Mouse (Mus musculus) midbrain, embryonic 16.5 days (tissue): ENCODE results near the gene Clp1. TPM values are rescaled to one million over a fixed set of nuclear protein-coding genes. Genes with fewer than 3 reads are reported as not detected.
"Not testable (repeated sequence)": the region's sequence is repeated elsewhere in the genome, so short reads cannot be mapped to it uniquely, and the experiment has no call there.

Experiments
- ATAC-seq: fragments of 200-750 bp; cut with Nextera tagmentation; 2 replicates; pipeline ENCODE4 v1.8.0; 2017; ENCODE audit warnings: moderate TSS enrichment
- H3K27ac ChIP-seq: fragments of 300-500 bp; sonication (generic); 2 replicates; pipeline ENCODE4 v1.5.1; 2014; ENCODE audit warnings: mild to moderate bottlenecking, low read length, mixed read lengths
- H3K27me3 ChIP-seq: fragments of 300-500 bp; sonication (generic); 2 replicates; pipeline ENCODE4 v1.6.1; 2014; ENCODE audit warnings: low read depth, low read length, mixed read lengths; ENCODE audit not compliant: control insufficient read depth, insufficient read depth
- H3K36me3 ChIP-seq: fragments of 300-500 bp; sonication (generic); 2 replicates; pipeline ENCODE4 v1.6.1; 2014; ENCODE audit warnings: mild to moderate bottlenecking, low read length, moderate library complexity, mixed read lengths; ENCODE audit not compliant: control insufficient read depth, insufficient read depth
- H3K4me1 ChIP-seq: fragments of 300-500 bp; sonication (generic); 2 replicates; pipeline ENCODE4 v1.6.1; 2014; ENCODE audit warnings: mild to moderate bottlenecking, low read length, mixed read lengths; ENCODE audit not compliant: control insufficient read depth, insufficient read depth
- H3K4me2 ChIP-seq: fragments of 300-500 bp; sonication (generic); 2 replicates; pipeline ENCODE4 v1.6.1; 2014; ENCODE audit warnings: mild to moderate bottlenecking, low read length, mixed read lengths
- H3K4me3 ChIP-seq: fragments of 300-500 bp; sonication (generic); 2 replicates; pipeline ENCODE4 v1.5.1; 2014; ENCODE audit warnings: low read depth, mild to moderate bottlenecking, low read length, moderate library complexity, mixed read lengths
- H3K9ac ChIP-seq: fragments of 300-500 bp; sonication (generic); 2 replicates; pipeline ENCODE4 v1.6.1; 2014; ENCODE audit warnings: low read depth, low read length, mixed read lengths
- H3K9me3 ChIP-seq: fragments of 300-500 bp; sonication (generic); replicated peaks from 2 replicates; pipeline ENCODE4 v1.6.1; 2014; ENCODE audit warnings: mild to moderate bottlenecking, low read length, mixed read lengths; ENCODE audit not compliant: control insufficient read depth, poor library complexity, severe bottlenecking
- WGBS: fragments of 180-500 bp; shearing (Covaris S2); extraction: QIAGEN DNeasy Blood & Tissue Kit; methylation state at CpG from one replicate; pipeline ENCODE4 v1.1.7; 2014; 5-methylcytosine and 5-hydroxymethylcytosine counted together
- polyA plus RNA-seq: library from polyadenylated mRNA; unstranded; fragments of >200 nt; fragmentation: Nextera tagmentation; extraction: Ambion mirVana; gene quantifications from 2 replicates; pipeline ENCODE4 v1.2.1, GENCODE M21; 2015

The Clp1 gene
- polyA plus RNA-seq, 1 experiment from 2014 or later = 20.1 TPM

- H3K4me1 ChIP-seq = peaks cover 55% of the 10 kb centered on the region
- H3K27me3 ChIP-seq = no peaks in the 10 kb centered on the region
- peak overlapping the region; percentile 81 for H3K9ac ChIP-seq
- peak overlapping the region; percentile 49 for H3K4me3 ChIP-seq
- 0% methylated on average over 2 of the region's 2 CpGs for WGBS
- no peaks in the 10 kb centered on the region for H3K36me3 ChIP-seq
- ATAC-seq = no peak
- H3K9me3 ChIP-seq = no peaks in the 10 kb centered on the region
- H3K4me2 ChIP-seq = peak overlapping the region; percentile 66
- peak overlapping the region; percentile 79 for H3K27ac ChIP-seq
These were observed 7.8 kb upstream of the Clp1 start for GRCm38 (mm10) chr2:84734919-84735318.

GRCm38 (mm10) chr2:84734351-84734864, 7.3 kb upstream of the Clp1 start:
- WGBS = 0% methylated on average over 11 of the region's 11 CpGs
- Histone ChIP-seq H3K27ac (peak overlapping the region; percentile 79), H3K9ac (peak overlapping the region; percentile 81), H3K36me3 (no peaks in the 10 kb centered on the region), H3K4me3 (peak overlapping the region; percentile 49), H3K4me1 (peaks cover 53% of the 10 kb centered on the region), H3K27me3 (no peaks in the 10 kb centered on the region), H3K9me3 (no peaks in the 10 kb centered on the region), H3K4me2 (peak overlapping the region; percentile 66)
- peak; percentile 67 for ATAC-seq

GRCm38 (mm10) chr2:84733579-84734300, 6.6 kb upstream of the Clp1 start, which contains the start of gene Ypel4:
Ypel4 (plus strand) TSS chr2:84734058.
- no peaks in the 10 kb centered on the region for H3K27me3 ChIP-seq
- peak within 1 kb of the TSS; percentile 81 for H3K9ac ChIP-seq
- H3K4me2 ChIP-seq = peak within 1 kb of the TSS; percentile 66
- H3K4me1 ChIP-seq = peaks cover 47% of the 10 kb centered on the region
- H3K27ac ChIP-seq = peak within 1 kb of the TSS; percentile 79
- ATAC-seq = peak; percentile 84
- under 1% methylated on average over 8 of the region's 8 CpGs for WGBS
- no peaks in the 10 kb centered on the region for H3K9me3 ChIP-seq
- peak within 1 kb of the TSS; percentile 49 for H3K4me3 ChIP-seq
- no peaks in the 10 kb centered on the region for H3K36me3 ChIP-seq

- Histone ChIP-seq H3K36me3 (no peaks in the 10 kb centered on the region), H3K4me1 (peaks cover 37% of the 10 kb centered on the region), H3K9ac (no peak overlapping the region), H3K27ac (no peak overlapping the region), H3K9me3 (no peaks in the 10 kb centered on the region), H3K27me3 (no peaks in the 10 kb centered on the region), H3K4me3 (no peak overlapping the region), H3K4me2 (no peak overlapping the region)
- no peak for ATAC-seq
- 73% methylated on average over 1 of the region's 1 CpGs for WGBS
These were observed 5.2 kb upstream of the Clp1 start for GRCm38 (mm10) chr2:84732394-84732793.

GRCm38 (mm10) chr2:84731206-84731605, 4.1 kb upstream of the Clp1 start:
- no peaks in the 10 kb centered on the region for H3K9me3 ChIP-seq
- ATAC-seq = no peak
- WGBS = 89% methylated on average over 3 of the region's 3 CpGs
- no peaks in the 10 kb centered on the region for H3K36me3 ChIP-seq
- no peak overlapping the region for H3K4me2 ChIP-seq
- no peak overlapping the region for H3K4me3 ChIP-seq
- no peak overlapping the region for H3K9ac ChIP-seq
- H3K27ac ChIP-seq = no peak overlapping the region
- peaks cover 30% of the 10 kb centered on the region for H3K4me1 ChIP-seq
- H3K27me3 ChIP-seq = no peaks in the 10 kb centered on the region

GRCm38 (mm10) chr2:84728191-84728590, 1.0 kb upstream of the Clp1 start:
- not testable (repeated sequence) for H3K4me2 ChIP-seq, H3K27ac ChIP-seq, H3K36me3 ChIP-seq, H3K27me3 ChIP-seq, H3K9ac ChIP-seq, ATAC-seq, H3K4me3 ChIP-seq, H3K9me3 ChIP-seq
- WGBS = 89% methylated on average over 5 of the region's 5 CpGs
- peaks cover 31% of the 10 kb centered on the region for H3K4me1 ChIP-seq

- Histone ChIP-seq H3K4me1 (peaks cover 28% of the 10 kb centered on the region), H3K27ac (peak overlapping the region; percentile 6; the same call in 1 of the 2 replicates), H3K9ac (peak overlapping the region; percentile 65), H3K36me3 (peaks cover 8% of the 10 kb centered on the region), H3K4me3 (peak overlapping the region; percentile 59), H3K9me3 (no peaks in the 10 kb centered on the region), H3K27me3 (no peaks in the 10 kb centered on the region), H3K4me2 (peak overlapping the region; percentile 83)
- WGBS = 3% methylated on average over 9 of the region's 9 CpGs
- peak; percentile 7 for ATAC-seq
These were observed 434 bp downstream of the Clp1 start for GRCm38 (mm10) chr2:84726716-84727115.

GRCm38 (mm10) chr2:84725770-84726169, 1.4 kb downstream of the Clp1 start:
- H3K9me3 ChIP-seq = no peaks in the 10 kb centered on the region
- peaks cover 30% of the 10 kb centered on the region for H3K4me1 ChIP-seq
- H3K9ac ChIP-seq = no peak overlapping the region
- H3K4me3 ChIP-seq = no peak overlapping the region
- H3K27me3 ChIP-seq = no peaks in the 10 kb centered on the region
- no peak overlapping the region for H3K4me2 ChIP-seq
- ATAC-seq = no peak
- H3K36me3 ChIP-seq = peaks cover 11% of the 10 kb centered on the region
- no peak overlapping the region for H3K27ac ChIP-seq
- 94% methylated on average over 10 of the region's 10 CpGs for WGBS

GRCm38 (mm10) chr2:84723856-84724255, 3.3 kb downstream of the Clp1 start:
- ATAC-seq = no peak
- WGBS = 96% methylated on average over 14 of the region's 14 CpGs
- no peak overlapping the region for H3K27ac ChIP-seq
- H3K4me2 ChIP-seq = no peak overlapping the region
- H3K36me3 ChIP-seq = peaks cover 11% of the 10 kb centered on the region
- H3K27me3 ChIP-seq = no peaks in the 10 kb centered on the region
- peaks cover 30% of the 10 kb centered on the region for H3K4me1 ChIP-seq
- H3K9me3 ChIP-seq = no peaks in the 10 kb centered on the region
- H3K9ac ChIP-seq = no peak overlapping the region
- no peak overlapping the region for H3K4me3 ChIP-seq
